Mouse (Mus musculus) heart, embryonic 11.5 days (tissue): ENCODE measurements around the gene Plxnb1. TPM values are rescaled to one million over a fixed set of nuclear protein-coding genes. Genes with fewer than 3 reads are reported as not detected.
"Not testable (repeated sequence)": the region's sequence is repeated elsewhere in the genome, so short reads cannot be mapped to it uniquely, and the experiment has no call there.

Experiments used
- ATAC-seq: fragments of 200-750 bp; cut with Nextera tagmentation; replicated peaks from 2 replicates; pipeline ENCODE4 v1.8.0; 2017; ENCODE audit warnings: moderate library complexity; ENCODE audit not compliant: insufficient number of reproducible peaks, low FRiP score, low TSS enrichment
- H3K27ac ChIP-seq: fragments of 300-500 bp; sonication (generic); 2 replicates; pipeline ENCODE4 v1.5.1; 2014; ENCODE audit warnings: mild to moderate bottlenecking, low read depth, low read length
- H3K27me3 ChIP-seq: fragments of 300-500 bp; sonication (generic); 2 replicates; pipeline ENCODE4 v1.6.1; 2014; ENCODE audit warnings: mild to moderate bottlenecking, low read length, mixed read lengths; ENCODE audit not compliant: control insufficient read depth, insufficient read depth
- H3K36me3 ChIP-seq: fragments of 300-500 bp; sonication (generic); 2 replicates; pipeline ENCODE4 v1.6.1; 2014; ENCODE audit warnings: mild to moderate bottlenecking, low read length, moderate library complexity, mixed read lengths; ENCODE audit not compliant: control insufficient read depth, insufficient read depth
- H3K4me1 ChIP-seq: fragments of 300-500 bp; sonication (generic); 2 replicates; pipeline ENCODE4 v1.6.1; 2014; ENCODE audit warnings: low read length; ENCODE audit not compliant: control insufficient read depth, insufficient read depth
- H3K4me2 ChIP-seq: fragments of 300-500 bp; sonication (generic); 2 replicates; pipeline ENCODE4 v1.6.1; 2014; ENCODE audit warnings: mild to moderate bottlenecking, moderate library complexity
- H3K4me3 ChIP-seq: fragments of 300-500 bp; sonication (generic); 2 replicates; pipeline ENCODE4 v1.5.1; 2014; ENCODE audit warnings: low read depth, low read length
- H3K9ac ChIP-seq: fragments of 300-500 bp; sonication (generic); 2 replicates; pipeline ENCODE4 v1.6.1; 2014; ENCODE audit warnings: mild to moderate bottlenecking, low read depth, low read length, moderate library complexity
- H3K9me3 ChIP-seq: fragments of 300-500 bp; sonication (generic); replicated peaks from 2 replicates; pipeline ENCODE4 v1.6.1; 2016; ENCODE audit warnings: low read length; ENCODE audit not compliant: control insufficient read depth
- WGBS: fragments of 180-500 bp; shearing (Covaris S2); extraction: QIAGEN DNeasy Blood & Tissue Kit; methylation state at CpG from one replicate; pipeline ENCODE4 v1.1.7; 2014; ENCODE audit not compliant: insufficient replicate concordance; 5-methylcytosine and 5-hydroxymethylcytosine counted together
- polyA plus RNA-seq: library from polyadenylated mRNA; unstranded; fragments of >200 nt; fragmentation: Nextera tagmentation; extraction: Ambion mirVana; gene quantifications from 2 replicates; pipeline ENCODE4 v1.2.1, GENCODE M21; 2014

Gene Plxnb1
- polyA plus RNA-seq, 1 experiment from 2014 or later, result 5.5 TPM

DNA sequence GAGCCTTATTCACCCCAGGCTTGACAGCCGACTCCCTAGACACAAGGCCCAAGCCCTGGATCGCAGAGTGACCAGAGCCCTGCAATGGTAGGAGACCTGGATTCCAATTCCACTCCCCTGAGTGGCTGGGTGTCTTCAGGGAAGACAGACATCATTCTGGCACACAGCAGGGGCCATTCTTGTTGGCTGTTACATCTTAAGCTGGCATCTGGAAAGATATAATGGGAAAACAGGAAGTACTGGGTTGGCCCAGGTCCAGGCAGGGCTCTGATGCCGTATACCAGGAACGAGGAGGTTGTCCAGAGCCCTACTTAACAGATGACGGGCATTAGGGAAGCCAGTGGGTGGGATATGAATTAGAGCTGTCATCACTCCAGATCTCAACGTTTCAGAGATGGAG lies 28.1 kb downstream of the Plxnb1 start:
- H3K27me3 ChIP-seq, result no peaks in the 10 kb centered on the region
- no peak for ATAC-seq
- no peak overlapping the region for H3K9ac ChIP-seq
- H3K4me1 ChIP-seq, result 0 out of 2 replicates have a peak, but pooled peaks cover 3% of the 10 kb centered on the region
- no peaks in the 10 kb centered on the region for H3K36me3 ChIP-seq
- H3K9me3 ChIP-seq, result no peaks in the 10 kb centered on the region
- 37% methylated on average over 6 of the region's 6 CpGs for WGBS
- H3K4me2 ChIP-seq, result no peak overlapping the region
- no peak overlapping the region for H3K27ac ChIP-seq
- no peak overlapping the region for H3K4me3 ChIP-seq

DNA sequence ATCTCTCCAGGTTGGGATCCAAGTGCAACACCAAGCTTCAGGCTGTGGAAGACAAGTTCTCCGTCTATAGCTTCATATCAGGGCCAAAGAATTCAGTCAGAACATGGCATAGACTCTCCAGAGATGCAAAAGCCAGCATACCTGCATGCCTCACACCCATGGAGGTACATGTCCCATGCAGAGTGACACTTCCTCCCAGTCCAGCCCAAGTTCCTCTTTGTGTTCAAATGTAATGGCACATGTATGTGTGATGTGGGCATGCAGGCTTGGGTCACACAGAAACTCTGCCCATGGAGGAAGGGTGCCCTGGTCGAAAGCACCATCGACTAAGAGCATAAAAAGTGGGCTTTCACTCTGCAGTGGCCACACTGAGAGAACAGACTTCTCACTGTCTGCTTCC lies 29.0 kb downstream of the Plxnb1 start:
- no peak overlapping the region for H3K9ac ChIP-seq
- no peaks in the 10 kb centered on the region for H3K36me3 ChIP-seq
- H3K9me3 ChIP-seq, result no peaks in the 10 kb centered on the region
- no peak overlapping the region for H3K4me2 ChIP-seq
- ATAC-seq, result no peak
- 0 out of 2 replicates have a peak, but pooled peaks cover 3% of the 10 kb centered on the region for H3K4me1 ChIP-seq
- WGBS, result 74% methylated on average over 3 of the region's 3 CpGs
- H3K4me3 ChIP-seq, result no peak overlapping the region
- H3K27ac ChIP-seq, result no peak overlapping the region
- H3K27me3 ChIP-seq, result no peaks in the 10 kb centered on the region

DNA sequence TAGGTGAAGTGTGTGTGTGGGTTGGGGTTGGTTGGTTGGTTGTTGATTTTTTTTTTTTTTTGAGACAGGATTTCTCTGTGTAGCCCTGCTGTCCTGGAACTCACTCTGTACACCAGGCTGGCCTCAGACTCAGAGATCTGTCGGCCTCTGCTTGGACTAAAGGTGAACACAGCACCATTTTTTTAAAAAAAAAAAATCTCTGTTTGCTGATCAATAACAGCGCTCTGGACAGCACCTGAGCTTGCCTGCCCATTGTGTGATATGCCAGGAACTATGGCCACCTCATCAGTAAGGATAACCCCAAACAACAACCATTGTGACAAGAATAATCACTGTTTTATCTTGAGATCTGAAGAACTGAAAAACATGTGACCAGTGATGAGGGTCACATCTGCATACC lies 29.9 kb downstream of the Plxnb1 start:
- no peak for ATAC-seq
- H3K9ac ChIP-seq, result no peak overlapping the region

DNA sequence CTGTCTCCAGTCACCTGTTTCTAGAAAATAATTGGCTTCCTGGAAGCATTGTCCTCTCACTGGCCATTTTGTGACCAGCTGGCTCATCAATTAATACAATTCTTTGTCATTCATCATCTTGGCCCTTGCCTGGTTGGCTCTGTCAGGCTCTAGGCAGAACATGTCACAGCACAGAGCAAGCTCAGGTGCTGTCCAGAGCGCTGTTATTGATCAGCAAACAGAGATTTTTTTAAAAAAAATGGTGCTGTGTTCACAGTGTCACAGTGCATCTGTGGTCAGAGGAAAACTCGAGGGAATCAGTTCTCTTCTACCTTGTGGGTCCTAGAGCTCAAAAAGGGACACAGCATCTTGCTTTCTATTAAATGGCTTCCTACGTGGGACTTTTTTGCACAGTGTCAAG lies 30.3 kb downstream of the Plxnb1 start:
- H3K4me3 ChIP-seq, result no peak overlapping the region
- ATAC-seq, result no peak
- H3K36me3 ChIP-seq, result no peaks in the 10 kb centered on the region
- no peak overlapping the region for H3K9ac ChIP-seq
- H3K4me2 ChIP-seq, result no peak overlapping the region
- 64% methylated on average over 3 of the region's 3 CpGs for WGBS
- H3K27ac ChIP-seq, result no peak overlapping the region
- no peaks in the 10 kb centered on the region for H3K27me3 ChIP-seq
- H3K4me1 ChIP-seq, result 0 out of 2 replicates have a peak, but pooled peaks cover 3% of the 10 kb centered on the region
- no peaks in the 10 kb centered on the region for H3K9me3 ChIP-seq

More for the DNA sequence above, 29.9 kb downstream of the Plxnb1 start:
- Histone ChIP-seq H3K36me3 (no peaks in the 10 kb centered on the region), H3K4me1 (0 out of 2 replicates have a peak, but pooled peaks cover 3% of the 10 kb centered on the region), H3K27me3 (no peaks in the 10 kb centered on the region), H3K27ac (no peak overlapping the region), H3K4me3 (no peak overlapping the region), H3K9me3 (no peaks in the 10 kb centered on the region), H3K4me2 (no peak overlapping the region)
- 72% methylated on average over 2 of the region's 2 CpGs for WGBS

DNA sequence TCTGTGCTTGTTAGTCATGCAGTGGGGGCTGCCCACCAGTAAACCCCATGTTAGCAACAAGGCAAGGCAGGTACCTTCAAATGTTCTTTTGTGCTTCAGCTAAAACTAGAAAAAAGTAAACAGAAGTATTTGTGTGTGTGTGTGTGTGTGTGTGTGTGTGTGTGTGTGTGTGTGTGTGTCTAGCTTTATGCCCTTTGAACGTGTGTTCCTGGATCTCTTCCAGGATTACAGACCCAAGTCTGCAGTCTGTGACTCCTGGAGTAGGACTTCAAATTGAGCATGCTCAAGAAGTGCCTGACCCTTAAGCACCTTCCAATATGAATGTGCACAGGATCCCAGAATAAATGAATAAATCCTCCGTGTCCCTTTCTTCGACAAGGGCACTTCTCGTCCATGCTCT lies 31.9 kb downstream of the Plxnb1 start:
- Histone ChIP-seq H3K4me3 (no peak overlapping the region), H3K27ac (no peak overlapping the region), H3K27me3 (no peaks in the 10 kb centered on the region), H3K9me3 (no peaks in the 10 kb centered on the region), H3K4me2 (no peak overlapping the region), H3K9ac (no peak overlapping the region), H3K4me1 (0 out of 2 replicates have a peak, but pooled peaks cover 3% of the 10 kb centered on the region), H3K36me3 (no peaks in the 10 kb centered on the region)
- ATAC-seq, result no peak
- 84% methylated on average over 4 of the region's 4 CpGs for WGBS

DNA sequence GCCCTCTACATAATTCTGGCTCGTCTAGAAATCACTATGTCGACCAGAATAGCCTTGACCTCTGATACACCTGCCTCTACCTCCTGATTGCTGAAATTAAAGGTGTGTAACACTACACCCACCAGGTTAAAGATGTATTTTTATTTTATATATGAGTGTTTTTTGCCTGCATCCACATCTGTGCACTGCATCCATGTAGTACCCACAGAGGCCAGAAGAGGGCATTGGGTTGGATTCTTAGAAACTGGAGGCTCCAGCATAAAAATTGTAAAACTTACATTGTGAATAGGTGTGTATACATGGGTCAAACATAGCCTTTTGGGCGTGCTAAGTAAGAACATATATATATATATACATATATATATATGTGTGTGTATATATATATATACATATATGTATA lies 33.0 kb downstream of the Plxnb1 start:
- Histone ChIP-seq H3K9ac (no peak overlapping the region), H3K4me1 (0 out of 2 replicates have a peak, but pooled peaks cover 2% of the 10 kb centered on the region), H3K9me3 (no peaks in the 10 kb centered on the region), H3K27ac (no peak overlapping the region), H3K36me3 (no peaks in the 10 kb centered on the region), H3K4me2 (no peak overlapping the region), H3K27me3 (no peaks in the 10 kb centered on the region), H3K4me3 (no peak overlapping the region)
- WGBS, result 51% methylated on average over 3 of the region's 3 CpGs
- ATAC-seq, result no peak

DNA sequence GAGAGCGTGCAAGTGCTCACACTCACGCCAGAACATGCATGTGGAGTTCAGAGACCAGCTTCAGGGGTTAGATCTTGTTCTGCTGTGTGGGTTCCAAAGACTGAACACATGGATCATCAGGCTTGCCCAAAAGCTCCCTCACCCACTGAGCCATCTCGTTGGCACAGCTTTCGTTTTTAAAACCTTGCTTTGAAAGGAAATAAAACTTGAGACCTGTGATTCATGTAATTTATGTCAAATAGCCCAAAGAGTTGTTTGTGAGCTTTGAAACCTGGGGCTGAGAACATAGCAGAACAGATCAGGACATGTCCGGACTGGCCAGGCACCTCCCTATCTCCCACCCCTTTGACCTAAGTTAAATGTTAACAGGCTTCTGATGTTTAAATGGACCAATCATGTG lies 34.9 kb downstream of the Plxnb1 start:
- Histone ChIP-seq H3K27ac (no peak overlapping the region), H3K9ac (no peak overlapping the region), H3K9me3 (no peaks in the 10 kb centered on the region), H3K36me3 (no peaks in the 10 kb centered on the region), H3K4me2 (no peak overlapping the region), H3K4me1 (no peaks in the 10 kb centered on the region), H3K27me3 (no peaks in the 10 kb centered on the region), H3K4me3 (no peak overlapping the region)
- no peak for ATAC-seq
- WGBS, result 84% methylated on average over 5 of the region's 5 CpGs

DNA sequence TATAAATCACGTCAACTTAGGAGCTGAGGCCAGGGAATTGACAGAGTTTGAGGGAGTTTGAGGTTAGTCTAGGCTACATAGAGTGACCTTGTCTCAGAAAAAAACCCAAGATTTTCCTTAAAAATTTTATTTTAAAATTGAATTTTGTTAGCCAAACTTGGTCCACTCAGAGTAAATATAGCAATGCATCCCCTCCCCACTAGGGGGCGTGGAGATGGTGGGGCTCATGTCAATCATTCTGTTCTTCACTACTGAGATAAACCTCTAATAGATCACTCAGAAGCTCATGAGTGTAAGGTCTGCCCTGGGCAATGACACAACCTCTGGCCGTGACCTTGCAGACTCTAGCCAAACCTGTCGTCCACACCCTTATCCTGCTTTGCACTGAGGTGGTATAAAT lies 45.2 kb downstream of the Plxnb1 start:
- H3K27me3 ChIP-seq, H3K36me3 ChIP-seq, ATAC-seq, H3K4me2 ChIP-seq, H3K9ac ChIP-seq, H3K9me3 ChIP-seq, H3K4me3 ChIP-seq, H3K4me1 ChIP-seq, H3K27ac ChIP-seq: not testable (repeated sequence)
- WGBS, result 66% methylated on average over 4 of the region's 4 CpGs

DNA sequence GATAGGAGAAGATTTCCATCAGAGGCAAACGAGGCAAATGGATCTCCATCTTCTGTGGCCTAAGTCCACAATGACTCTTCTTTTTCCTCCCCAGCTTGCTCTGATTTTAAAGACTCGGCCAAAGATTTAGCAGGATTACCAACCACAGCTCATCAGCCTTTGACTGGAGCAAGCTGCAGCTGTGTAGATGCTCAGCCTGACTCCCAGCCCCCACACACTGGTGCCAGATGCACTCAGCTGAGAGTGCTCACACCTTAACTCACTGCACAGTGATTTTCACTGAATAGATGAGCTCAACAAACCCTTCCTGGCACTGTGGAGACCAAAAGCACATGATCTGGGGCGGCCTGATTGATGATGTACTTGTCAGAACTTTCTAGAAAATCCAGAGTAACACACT lies 66.8 kb downstream of the Plxnb1 start, which contains the start of gene Fbxw21:
Fbxw21 (minus strand) TSS at position 101 of the 400 bp plus-strand sequence.
- Histone ChIP-seq H3K27me3 (no peaks in the 10 kb centered on the region), H3K36me3 (no peaks in the 10 kb centered on the region), H3K4me2 (no peak within 1 kb of the TSS), H3K9ac (no peak within 1 kb of the TSS), H3K9me3 (no peaks in the 10 kb centered on the region), H3K27ac (no peak within 1 kb of the TSS), H3K4me1 (no peaks in the 10 kb centered on the region), H3K4me3 (no peak within 1 kb of the TSS)
- 63% methylated on average over 3 of the region's 3 CpGs for WGBS
- ATAC-seq, result no peak
